Mouse (Mus musculus): ENCODE data around the gene Rpgrip1.

DNA sequence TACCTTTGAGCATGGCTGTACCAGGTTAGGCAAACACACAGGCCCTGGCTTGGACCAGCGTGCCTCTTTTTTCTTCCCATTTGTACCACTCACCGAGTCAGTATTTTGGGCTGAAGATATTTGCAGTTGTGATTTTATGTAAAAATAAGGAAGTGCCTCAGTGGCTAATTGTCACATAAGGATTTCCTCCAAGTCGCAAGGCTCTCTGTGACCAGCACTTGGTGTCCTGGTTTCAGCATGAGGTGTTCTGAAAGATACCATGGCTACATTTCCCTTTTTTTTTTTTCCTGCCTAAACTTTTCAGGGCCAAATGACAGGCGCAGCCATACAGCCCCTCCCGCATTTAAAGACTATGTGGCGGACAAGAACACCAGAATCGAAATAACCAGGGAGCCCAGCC, 9.7 kb downstream of the Rpgrip1 start:
- TF ChIP-seq POLR2A (IDR thresholded peaks at IDR 0.05; ENCODE audit: borderline replicate concordance, extremely low read depth, insufficient read depth, insufficient read length, poor library complexity, severe bottlenecking) (no peak), CTCF (IDR thresholded peaks at IDR 0.05; ENCODE audit: borderline replicate concordance, extremely low read depth, insufficient read depth, insufficient read length) (no peak)

Data from brain, embryonic 14.5 days (tissue).